Mouse (Mus musculus): ENCODE measurements around the gene Man2b1.

- TF ChIP-seq CTCF (IDR thresholded peaks at IDR 0.05) (no peak), POLR2A (IDR thresholded peaks at IDR 0.05; ENCODE audit: insufficient read depth, low read depth, low read length) (no peak), EP300 (IDR thresholded peaks at IDR 0.05; ENCODE audit: insufficient read depth, low read depth, low read length) (no peak)
These were observed 32.4 kb downstream of the Man2b1 start for GRCm38 (mm10) chr8:85115501-85115900.
